Mouse (Mus musculus) midbrain, embryonic 16.5 days (tissue): ENCODE data around the gene Fam166a. TPM values are rescaled to one million over a fixed set of nuclear protein-coding genes. Genes with fewer than 3 reads are reported as not detected.

Experiments
- ATAC-seq: fragments of 200-750 bp; cut with Nextera tagmentation; 2 replicates; pipeline ENCODE4 v1.8.0; 2017; ENCODE audit warnings: moderate TSS enrichment
- H3K27ac ChIP-seq: fragments of 300-500 bp; sonication (generic); 2 replicates; pipeline ENCODE4 v1.5.1; 2014; ENCODE audit warnings: mild to moderate bottlenecking, low read length, mixed read lengths
- H3K27me3 ChIP-seq: fragments of 300-500 bp; sonication (generic); 2 replicates; pipeline ENCODE4 v1.6.1; 2014; ENCODE audit warnings: low read depth, low read length, mixed read lengths; ENCODE audit not compliant: control insufficient read depth, insufficient read depth
- H3K36me3 ChIP-seq: fragments of 300-500 bp; sonication (generic); 2 replicates; pipeline ENCODE4 v1.6.1; 2014; ENCODE audit warnings: mild to moderate bottlenecking, low read length, moderate library complexity, mixed read lengths; ENCODE audit not compliant: control insufficient read depth, insufficient read depth
- H3K4me1 ChIP-seq: fragments of 300-500 bp; sonication (generic); 2 replicates; pipeline ENCODE4 v1.6.1; 2014; ENCODE audit warnings: mild to moderate bottlenecking, low read length, mixed read lengths; ENCODE audit not compliant: control insufficient read depth, insufficient read depth
- H3K4me2 ChIP-seq: fragments of 300-500 bp; sonication (generic); 2 replicates; pipeline ENCODE4 v1.6.1; 2014; ENCODE audit warnings: mild to moderate bottlenecking, low read length, mixed read lengths
- H3K4me3 ChIP-seq: fragments of 300-500 bp; sonication (generic); 2 replicates; pipeline ENCODE4 v1.5.1; 2014; ENCODE audit warnings: low read depth, mild to moderate bottlenecking, low read length, moderate library complexity, mixed read lengths
- H3K9ac ChIP-seq: fragments of 300-500 bp; sonication (generic); 2 replicates; pipeline ENCODE4 v1.6.1; 2014; ENCODE audit warnings: low read depth, low read length, mixed read lengths
- H3K9me3 ChIP-seq: fragments of 300-500 bp; sonication (generic); replicated peaks from 2 replicates; pipeline ENCODE4 v1.6.1; 2014; ENCODE audit warnings: mild to moderate bottlenecking, low read length, mixed read lengths; ENCODE audit not compliant: control insufficient read depth, poor library complexity, severe bottlenecking
- WGBS: fragments of 180-500 bp; shearing (Covaris S2); extraction: QIAGEN DNeasy Blood & Tissue Kit; methylation state at CpG from one replicate; pipeline ENCODE4 v1.1.7; 2014; 5-methylcytosine and 5-hydroxymethylcytosine counted together
- polyA plus RNA-seq: library from polyadenylated mRNA; unstranded; fragments of >200 nt; fragmentation: Nextera tagmentation; extraction: Ambion mirVana; gene quantifications from 2 replicates; pipeline ENCODE4 v1.2.1, GENCODE M21; 2015

Fam166a gene
- polyA plus RNA-seq, 1 experiment from 2014 or later = 0.43 TPM

DNA sequence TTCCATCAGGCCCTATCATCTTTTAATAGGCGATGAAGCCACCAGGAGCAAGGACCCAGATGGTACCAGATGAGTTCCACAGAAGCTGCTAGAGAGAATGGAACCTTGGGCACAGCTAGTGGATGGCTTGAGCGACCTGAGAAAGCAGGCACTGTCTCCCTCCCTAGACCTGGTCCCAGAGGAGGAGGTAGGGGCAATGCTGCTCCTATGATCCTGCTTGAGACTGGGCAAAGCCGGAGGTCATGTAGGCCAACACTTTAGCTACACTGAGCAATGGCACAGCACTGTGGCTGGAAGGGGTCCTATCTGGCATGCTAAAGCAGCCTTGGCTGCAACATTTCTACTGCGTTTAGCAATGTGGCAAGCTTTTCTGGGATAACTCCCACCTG, 42.9 kb upstream of the Fam166a start:
- H3K27me3 ChIP-seq = no peaks in the 10 kb centered on the region; the same call in 1 of the 2 replicates
- no peak overlapping the region for H3K4me2 ChIP-seq
- no peak for ATAC-seq
- no peak overlapping the region for H3K27ac ChIP-seq
- H3K9me3 ChIP-seq = no peaks in the 10 kb centered on the region
- no peak overlapping the region for H3K4me3 ChIP-seq
- H3K9ac ChIP-seq = no peak overlapping the region
- H3K4me1 ChIP-seq = peaks cover 23% of the 10 kb centered on the region
- no peaks in the 10 kb centered on the region for H3K36me3 ChIP-seq
- 87% methylated on average over 4 of the region's 4 CpGs for WGBS

DNA sequence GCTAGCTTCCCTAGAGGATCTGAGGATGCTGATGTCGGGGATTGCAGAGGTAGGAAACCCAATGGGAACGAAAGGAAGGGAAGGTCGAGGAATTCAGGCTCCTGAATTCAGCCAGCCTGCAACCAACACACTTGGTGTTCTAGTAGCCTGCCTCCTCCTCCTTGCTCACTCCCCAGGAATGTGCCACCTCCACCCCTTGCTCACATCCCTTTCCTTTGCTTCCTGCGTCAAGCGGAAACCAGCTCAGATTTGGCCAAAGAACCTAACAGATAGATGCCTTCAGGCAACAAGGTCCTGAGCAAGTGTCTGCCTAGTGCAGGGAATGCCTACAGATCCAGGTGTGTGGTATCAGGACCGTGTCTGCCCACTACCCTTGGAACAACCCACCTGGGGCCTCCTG, 42.0 kb upstream of the Fam166a start:
- Histone ChIP-seq H3K4me3 (no peak overlapping the region), H3K9ac (no peak overlapping the region), H3K4me1 (peaks cover 23% of the 10 kb centered on the region), H3K9me3 (no peaks in the 10 kb centered on the region), H3K27ac (peak overlapping the region; percentile 83), H3K4me2 (peak overlapping the region; percentile 10), H3K36me3 (no peaks in the 10 kb centered on the region), H3K27me3 (no peaks in the 10 kb centered on the region; the same call in 1 of the 2 replicates)
- ATAC-seq = no peak
- 71% methylated on average over 6 of the region's 6 CpGs for WGBS

DNA sequence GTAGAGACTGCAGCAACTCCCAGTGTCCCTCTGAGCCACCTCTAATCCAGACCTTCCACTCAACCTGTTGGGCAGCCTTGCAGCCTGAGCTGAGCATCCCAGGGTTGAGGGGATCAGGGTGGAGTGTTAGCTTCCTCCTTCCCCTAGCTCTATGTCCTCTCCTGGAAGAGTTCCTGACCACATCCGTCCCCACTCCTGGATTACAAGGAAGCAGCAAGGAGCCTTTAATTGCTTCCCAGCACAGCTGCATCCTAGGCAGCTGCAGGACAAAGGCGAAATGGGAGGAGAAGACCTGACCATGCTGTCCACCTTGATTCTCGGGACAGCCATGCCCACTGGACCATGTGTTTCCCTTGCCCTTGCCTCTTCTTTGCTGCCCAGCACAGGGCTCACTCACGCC, 41.5 kb upstream of the Fam166a start:
- H3K9me3 ChIP-seq = no peaks in the 10 kb centered on the region
- H3K9ac ChIP-seq = peak overlapping the region; percentile 27; the same call in 1 of the 2 replicates
- no peaks in the 10 kb centered on the region; the same call in 1 of the 2 replicates for H3K27me3 ChIP-seq
- peaks cover 24% of the 10 kb centered on the region for H3K4me1 ChIP-seq
- no peak for ATAC-seq
- no peak overlapping the region for H3K4me3 ChIP-seq
- H3K27ac ChIP-seq = peak overlapping the region; percentile 83
- no peaks in the 10 kb centered on the region for H3K36me3 ChIP-seq
- 32% methylated on average over 4 of the region's 4 CpGs for WGBS
- peak overlapping the region; percentile 10 for H3K4me2 ChIP-seq

DNA sequence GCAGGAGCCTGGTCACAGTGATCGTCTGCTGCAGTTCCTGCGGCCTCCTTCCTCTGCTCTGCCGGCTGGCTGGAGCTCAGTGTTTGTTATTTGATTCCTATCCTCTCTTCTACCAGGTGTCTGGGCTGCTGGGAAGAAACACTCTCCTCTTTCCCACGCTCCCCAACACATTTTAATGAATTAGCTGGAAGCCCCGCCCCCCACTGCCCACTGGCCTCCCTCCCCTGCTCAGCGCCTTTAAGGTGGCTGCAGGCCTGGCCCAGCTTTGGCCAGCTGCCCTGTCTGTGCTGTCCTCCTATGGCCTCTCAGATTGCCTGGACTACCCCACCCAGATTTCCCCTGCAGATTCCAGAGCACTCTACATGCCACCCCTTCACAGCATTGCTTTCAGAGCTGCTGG, 40.9 kb upstream of the Fam166a start:
- H3K27ac ChIP-seq = peak overlapping the region; percentile 83
- peak overlapping the region; percentile 33; the same call in 1 of the 2 replicates for H3K4me2 ChIP-seq
- no peaks in the 10 kb centered on the region for H3K9me3 ChIP-seq
- no peaks in the 10 kb centered on the region; the same call in 1 of the 2 replicates for H3K27me3 ChIP-seq
- 5% methylated on average over 6 of the region's 6 CpGs for WGBS
- H3K36me3 ChIP-seq = no peaks in the 10 kb centered on the region
- H3K4me3 ChIP-seq = no peak overlapping the region
- H3K9ac ChIP-seq = peak overlapping the region; percentile 32
- H3K4me1 ChIP-seq = peaks cover 28% of the 10 kb centered on the region
- peak; percentile 37; the same call in 1 of the 2 replicates for ATAC-seq

DNA sequence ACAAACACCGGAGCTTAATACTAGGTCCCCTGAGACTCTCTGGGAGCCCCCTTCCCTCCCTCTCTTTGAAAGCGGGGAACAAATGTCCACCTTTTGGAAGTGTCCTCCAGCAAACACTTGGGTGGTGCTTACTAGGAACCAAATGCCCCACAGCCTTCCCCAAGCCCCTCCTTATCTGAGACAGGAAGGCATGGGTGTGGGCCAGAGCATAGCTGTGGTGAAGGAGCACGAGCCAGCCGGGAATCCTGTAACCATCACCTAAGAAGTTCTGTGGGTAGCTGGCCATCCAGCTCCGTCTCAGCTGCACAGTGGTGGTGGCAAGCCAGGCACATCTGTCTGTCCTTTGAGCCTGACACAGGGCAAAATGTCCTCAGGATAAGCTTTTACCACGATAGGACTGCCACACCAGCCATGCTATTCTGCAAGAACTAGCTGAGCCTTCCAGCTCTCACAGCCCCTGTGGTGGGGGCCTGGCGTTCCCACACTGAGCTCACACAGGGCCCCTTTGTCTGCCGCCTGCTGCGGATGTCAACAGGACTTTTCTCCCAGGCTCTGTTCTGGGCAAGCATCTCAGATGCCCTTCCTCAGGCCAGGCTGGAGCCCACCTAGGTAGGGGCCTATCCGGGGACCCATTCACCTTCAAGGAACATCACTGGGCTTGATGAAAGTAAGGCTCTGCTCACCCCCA, 40.1 kb upstream of the Fam166a start:
- Histone ChIP-seq H3K36me3 (no peaks in the 10 kb centered on the region), H3K4me1 (peaks cover 29% of the 10 kb centered on the region), H3K27me3 (no peaks in the 10 kb centered on the region; the same call in 1 of the 2 replicates), H3K27ac (peak overlapping the region; percentile 75), H3K9me3 (no peaks in the 10 kb centered on the region), H3K4me3 (no peak overlapping the region), H3K9ac (peak overlapping the region; percentile 32; the same call in 1 of the 2 replicates), H3K4me2 (peak overlapping the region; percentile 33)
- no peak for ATAC-seq
- 20% methylated on average over 10 of the region's 10 CpGs for WGBS

DNA sequence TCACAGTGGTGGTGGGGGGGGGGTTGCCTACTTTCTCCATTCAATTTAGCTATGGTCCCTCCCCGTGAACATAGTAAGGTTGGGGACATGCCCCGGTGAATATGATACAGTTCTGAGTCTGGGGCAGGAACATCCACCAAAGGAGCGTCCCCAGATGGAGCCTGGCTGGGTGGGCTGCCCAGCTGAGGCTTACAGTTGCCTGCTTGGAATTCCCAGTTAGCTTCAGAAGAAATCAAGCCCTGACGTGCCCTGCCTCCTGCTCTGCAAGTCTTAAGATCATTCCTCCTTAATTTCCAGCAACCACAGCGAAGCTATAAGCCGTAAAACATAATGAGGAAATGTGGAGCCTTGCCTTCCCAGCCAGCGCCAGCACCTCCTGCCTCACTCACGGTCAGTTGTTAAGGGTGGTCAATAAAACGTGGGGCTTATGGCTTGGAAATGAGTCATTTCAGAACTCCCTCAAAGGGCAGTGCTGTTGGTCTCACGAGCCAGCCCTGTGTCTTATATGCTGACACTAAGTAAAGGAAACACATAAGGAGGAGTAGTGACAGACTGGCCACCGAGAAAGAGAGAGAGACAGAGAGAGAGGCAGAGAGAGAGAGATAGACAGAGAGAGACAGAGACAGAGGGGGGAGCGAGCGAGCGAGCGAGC, 38.9 kb upstream of the Fam166a start:
- peak overlapping the region; percentile 67 for H3K4me2 ChIP-seq
- no peaks in the 10 kb centered on the region for H3K9me3 ChIP-seq
- ATAC-seq = no peak
- peaks cover 32% of the 10 kb centered on the region for H3K4me1 ChIP-seq
- H3K36me3 ChIP-seq = no peaks in the 10 kb centered on the region
- WGBS = 34% methylated on average over 15 of the region's 15 CpGs
- H3K4me3 ChIP-seq = peak overlapping the region; percentile 69
- H3K27me3 ChIP-seq = no peaks in the 10 kb centered on the region; the same call in 1 of the 2 replicates
- H3K9ac ChIP-seq = no peak overlapping the region
- peak overlapping the region; percentile 73 for H3K27ac ChIP-seq

DNA sequence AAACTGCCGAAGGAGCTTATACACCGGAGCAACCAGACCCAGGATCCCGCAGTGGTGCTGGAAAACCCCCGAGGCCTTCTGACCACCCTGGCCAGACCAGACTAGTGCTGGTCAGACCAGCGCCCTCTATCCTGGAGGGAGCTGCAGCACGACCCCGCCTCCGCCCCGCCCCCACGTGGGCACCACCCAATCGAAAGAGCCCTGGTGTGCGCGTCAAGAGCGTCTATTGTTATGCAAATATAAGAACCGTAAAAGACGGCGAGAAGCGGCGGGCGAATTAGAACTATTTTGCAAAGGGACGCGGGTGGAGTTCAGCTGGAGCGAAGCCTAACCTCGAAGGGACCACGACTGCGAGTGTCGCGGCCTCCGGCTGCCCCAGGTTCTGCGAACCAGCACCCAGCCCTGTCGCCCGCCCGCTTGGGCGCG, 38.1 kb upstream of the Fam166a start, which contains the start of gene Nrarp:
Gene Nrarp (plus strand): TSS at position 281 of the 426 bp plus-strand sequence.
- H3K27ac ChIP-seq = peak within 1 kb of the TSS; percentile 79
- peak within 1 kb of the TSS; percentile 67 for H3K4me2 ChIP-seq
- WGBS = under 1% methylated on average over 35 of the region's 35 CpGs
- H3K36me3 ChIP-seq = no peaks in the 10 kb centered on the region
- H3K9ac ChIP-seq = peak within 1 kb of the TSS; percentile 74
- H3K9me3 ChIP-seq = no peaks in the 10 kb centered on the region
- H3K4me1 ChIP-seq = peaks cover 35% of the 10 kb centered on the region
- H3K4me3 ChIP-seq = peak within 1 kb of the TSS; percentile 69
- H3K27me3 ChIP-seq = no peaks in the 10 kb centered on the region; the same call in 1 of the 2 replicates
- ATAC-seq = peak; percentile 90

DNA sequence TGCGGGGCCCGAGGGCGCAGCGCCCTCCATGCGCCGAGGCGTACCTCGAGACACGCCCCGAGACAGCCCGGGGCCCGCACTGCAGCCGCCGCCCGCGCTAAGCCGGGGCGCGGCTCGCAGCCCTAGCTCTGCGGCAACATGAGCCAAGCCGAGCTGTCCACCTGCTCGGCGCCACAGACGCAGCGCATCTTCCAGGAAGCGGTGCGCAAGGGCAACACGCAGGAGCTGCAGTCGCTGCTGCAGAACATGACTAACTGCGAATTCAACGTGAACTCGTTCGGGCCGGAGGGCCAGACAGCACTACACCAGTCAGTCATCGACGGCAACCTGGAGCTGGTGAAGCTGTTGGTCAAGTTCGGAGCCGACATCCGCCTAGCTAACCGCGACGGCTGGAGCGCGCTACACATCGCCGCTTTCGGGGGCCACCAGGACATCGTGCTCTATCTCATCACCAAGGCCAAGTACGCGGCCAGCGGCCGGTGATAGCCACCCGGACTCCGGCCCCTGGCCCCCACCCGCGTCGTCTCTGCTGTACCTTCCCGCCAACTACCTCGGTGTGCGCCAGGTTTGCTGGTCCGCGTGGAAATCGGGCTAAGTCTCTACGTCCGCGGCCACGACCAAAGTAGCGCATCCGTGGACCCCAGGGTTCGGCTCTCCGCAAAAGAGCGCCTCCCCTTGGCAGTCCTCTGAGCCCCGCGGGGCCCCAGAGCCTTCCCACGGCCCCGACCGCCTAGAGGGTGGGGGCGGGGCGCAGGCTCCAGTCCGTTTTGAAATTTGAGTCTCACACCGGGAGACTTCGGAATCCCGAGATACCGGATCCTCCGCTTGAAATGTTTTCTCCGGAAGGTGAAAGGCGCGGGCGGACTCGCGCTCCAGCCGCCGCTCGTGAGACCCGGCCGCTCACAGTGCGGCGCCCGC, 37.3 kb upstream of the Fam166a start:
- Histone ChIP-seq H3K4me1 (peaks cover 38% of the 10 kb centered on the region), H3K9me3 (no peaks in the 10 kb centered on the region), H3K9ac (peak overlapping the region; percentile 74), H3K27me3 (no peaks in the 10 kb centered on the region; the same call in 1 of the 2 replicates), H3K4me2 (peak overlapping the region; percentile 67), H3K27ac (peak overlapping the region; percentile 79), H3K4me3 (peak overlapping the region; percentile 69), H3K36me3 (no peaks in the 10 kb centered on the region)
- under 1% methylated on average over 100 of the region's 100 CpGs for WGBS
- peak; percentile 49 for ATAC-seq
